Mouse (Mus musculus): ENCODE measurements at regions not wholly inside any gene's neighbourhood (a gene's known extent, or its start where the extent isn't known, plus 50 kb on each side); places are given as distances from the start of the nearest gene placed in this dataset.

DNA sequence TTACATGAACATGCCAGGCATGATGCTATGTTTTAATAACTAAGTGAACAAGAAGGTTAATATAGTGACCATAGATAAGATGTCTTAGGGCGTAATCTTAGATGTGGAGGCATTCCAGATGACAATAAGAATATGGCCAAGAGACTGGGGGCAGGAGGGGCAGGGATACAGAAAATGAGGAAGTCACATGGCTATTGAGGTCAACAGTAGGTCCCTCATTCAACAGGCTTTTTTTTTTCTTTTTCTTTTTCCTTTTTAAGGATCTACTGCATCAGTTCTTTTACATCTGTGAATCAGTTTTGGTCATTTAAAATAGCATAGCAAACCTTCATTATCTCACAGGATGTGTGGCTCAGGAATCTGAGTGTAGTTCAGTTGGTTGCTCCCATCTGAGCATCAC lies 80.4 kb upstream of the Tmem164 start:
- Histone ChIP-seq H3K9ac (ENCODE audit: low read length) (no peak overlapping the region), H3K4me1 (ENCODE audit: control insufficient read depth, insufficient read depth, low read length) (no peaks in the 10 kb centered on the region), H3K27ac (ENCODE audit: low read depth, low read length) (no peak overlapping the region), H3K4me3 (ENCODE audit: low read depth, low read length) (no peak overlapping the region), H3K36me3 (ENCODE audit: control insufficient read depth, insufficient read depth, low read length) (no peaks in the 10 kb centered on the region), H3K9me3 (ENCODE audit: control insufficient read depth, low read length) (no peaks in the 10 kb centered on the region), H3K27me3 (ENCODE audit: control insufficient read depth, insufficient read depth, low read length) (peaks cover 7% of the 10 kb centered on the region; the same call in 1 of the 2 replicates), H3K4me2 (no peak overlapping the region)
- 81% methylated on average over 1 of the region's 1 CpGs for WGBS
- ATAC-seq (ENCODE audit: low FRiP score): no peak
- no peak for DNase-seq (ENCODE audit: low spot score, missing footprints)

GRCm38 (mm10) chrX:142605088-142605487 lies 76.1 kb upstream of the Tmem164 start:
- WGBS: 82% methylated on average over 3 of the region's 3 CpGs
- Histone ChIP-seq H3K9ac (ENCODE audit: low read length) (no peak overlapping the region), H3K36me3 (ENCODE audit: control insufficient read depth, insufficient read depth, low read length) (no peaks in the 10 kb centered on the region), H3K27ac (ENCODE audit: low read depth, low read length) (no peak overlapping the region), H3K4me1 (ENCODE audit: control insufficient read depth, insufficient read depth, low read length) (no peaks in the 10 kb centered on the region), H3K9me3 (ENCODE audit: control insufficient read depth, low read length) (no peaks in the 10 kb centered on the region), H3K4me3 (ENCODE audit: low read depth, low read length) (no peak overlapping the region), H3K4me2 (no peak overlapping the region), H3K27me3 (ENCODE audit: control insufficient read depth, insufficient read depth, low read length) (peaks cover 7% of the 10 kb centered on the region)
- ATAC-seq (ENCODE audit: low FRiP score) (no peak), DNase-seq (ENCODE audit: low spot score, missing footprints) (no peak)

GRCm38 (mm10) chrX:142606595-142607205 lies 74.5 kb upstream of the Tmem164 start:
- Histone ChIP-seq H3K4me3 (ENCODE audit: low read depth, low read length) (no peak overlapping the region), H3K27ac (ENCODE audit: low read depth, low read length) (no peak overlapping the region), H3K27me3 (ENCODE audit: control insufficient read depth, insufficient read depth, low read length) (peaks cover 4% of the 10 kb centered on the region; the same call in 1 of the 2 replicates), H3K4me1 (ENCODE audit: control insufficient read depth, insufficient read depth, low read length) (no peaks in the 10 kb centered on the region), H3K4me2 (no peak overlapping the region), H3K36me3 (ENCODE audit: control insufficient read depth, insufficient read depth, low read length) (no peaks in the 10 kb centered on the region), H3K9me3 (ENCODE audit: control insufficient read depth, low read length) (no peaks in the 10 kb centered on the region), H3K9ac (ENCODE audit: low read length) (no peak overlapping the region)
- 84% methylated on average over 8 of the region's 8 CpGs for WGBS
- DNase-seq (ENCODE audit: low spot score, missing footprints) (no peak), ATAC-seq (ENCODE audit: low FRiP score) (no peak)

DNA sequence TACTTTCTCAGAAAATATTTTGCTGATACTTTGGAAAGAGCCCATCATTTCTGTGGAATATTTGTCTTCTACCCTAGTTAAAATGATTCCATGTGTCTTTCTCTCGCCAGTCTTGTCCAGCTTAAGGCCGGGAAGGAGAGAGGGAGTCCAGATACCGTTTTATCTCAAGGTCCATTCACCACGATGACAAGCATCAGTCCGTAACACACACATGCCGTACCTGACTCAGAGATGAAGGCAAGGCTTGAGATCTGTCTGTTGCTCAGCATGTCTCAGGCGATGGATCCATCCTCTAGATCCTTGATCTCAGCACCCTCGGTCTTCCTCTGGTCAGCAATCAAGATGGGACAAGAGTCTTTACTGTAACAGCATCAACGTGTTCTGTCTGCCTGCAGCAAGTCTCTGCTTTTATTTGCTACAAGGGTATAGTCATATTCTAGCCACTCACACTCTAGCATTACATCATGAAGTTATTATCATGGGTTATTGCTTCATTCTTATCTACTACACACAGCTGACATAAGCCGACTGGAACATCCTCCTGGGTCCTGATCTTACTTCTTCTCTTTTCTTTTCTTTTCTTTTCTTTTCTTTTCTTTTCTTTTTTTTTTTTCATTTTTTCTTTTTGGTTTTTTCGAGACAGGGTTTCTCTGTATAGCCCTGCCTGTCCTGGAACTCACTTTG lies 64.9 kb upstream of the Tmem164 start:
- H3K9me3 ChIP-seq (ENCODE audit: control insufficient read depth, low read length): no peaks in the 10 kb centered on the region
- ATAC-seq (ENCODE audit: low FRiP score) (no peak), DNase-seq (ENCODE audit: low spot score, missing footprints) (no peak)
- no peak overlapping the region for H3K27ac ChIP-seq (ENCODE audit: low read depth, low read length)
- H3K27me3 ChIP-seq (ENCODE audit: control insufficient read depth, insufficient read depth, low read length): no peaks in the 10 kb centered on the region
- no peak overlapping the region for H3K9ac ChIP-seq (ENCODE audit: low read length)
- H3K36me3 ChIP-seq (ENCODE audit: control insufficient read depth, insufficient read depth, low read length): no peaks in the 10 kb centered on the region
- no peak overlapping the region for H3K4me2 ChIP-seq
- WGBS: 88% methylated on average over 11 of the region's 11 CpGs
- no peak overlapping the region for H3K4me3 ChIP-seq (ENCODE audit: low read depth, low read length)
- no peaks in the 10 kb centered on the region for H3K4me1 ChIP-seq (ENCODE audit: control insufficient read depth, insufficient read depth, low read length)

DNA sequence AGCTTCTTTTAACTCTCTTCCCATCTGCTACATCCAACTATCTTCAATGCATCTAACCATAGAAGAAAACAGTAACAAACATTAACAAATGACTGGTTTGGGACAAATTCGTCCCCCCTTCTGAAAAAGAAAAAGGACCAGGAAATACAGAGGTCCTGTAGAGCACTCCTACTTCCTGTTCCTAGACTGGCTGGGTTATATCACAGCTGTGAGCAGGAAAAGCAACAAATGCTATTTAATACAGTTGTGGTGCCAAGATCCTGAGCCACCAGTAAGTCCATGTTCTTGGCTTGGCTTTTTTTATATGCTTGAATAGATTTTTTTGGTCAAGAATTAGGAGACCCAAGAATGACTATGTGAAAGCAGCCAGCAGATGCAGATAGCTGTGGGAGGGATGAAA lies 62.8 kb upstream of the Tmem164 start:
- no peaks in the 10 kb centered on the region for H3K27me3 ChIP-seq (ENCODE audit: control insufficient read depth, insufficient read depth, low read length)

GRCm38 (mm10) chrX:142623359-142623758 lies 57.8 kb upstream of the Tmem164 start:
- H3K4me2 ChIP-seq: no peak overlapping the region
- no peaks in the 10 kb centered on the region for H3K36me3 ChIP-seq (ENCODE audit: control insufficient read depth, insufficient read depth, low read length)
- no peak overlapping the region for H3K27ac ChIP-seq (ENCODE audit: low read depth, low read length)
- DNase-seq (ENCODE audit: low spot score, missing footprints) (no peak), ATAC-seq (ENCODE audit: low FRiP score) (no peak)
- H3K9me3 ChIP-seq (ENCODE audit: control insufficient read depth, low read length): no peaks in the 10 kb centered on the region
- H3K4me3 ChIP-seq (ENCODE audit: low read depth, low read length): no peak overlapping the region
- whole genome bisulfite sequencing: 49% methylated on average over 2 of the region's 2 CpGs
- no peaks in the 10 kb centered on the region for H3K4me1 ChIP-seq (ENCODE audit: control insufficient read depth, insufficient read depth, low read length)
- H3K27me3 ChIP-seq (ENCODE audit: control insufficient read depth, insufficient read depth, low read length): no peaks in the 10 kb centered on the region
- H3K9ac ChIP-seq (ENCODE audit: low read length): no peak overlapping the region

More for the DNA sequence above, 62.8 kb upstream of the Tmem164 start:
- WGBS: 77% methylated on average over 1 of the region's 1 CpGs
- no peak for ATAC-seq (ENCODE audit: low FRiP score)
- no peaks in the 10 kb centered on the region for H3K9me3 ChIP-seq (ENCODE audit: control insufficient read depth, low read length)
- no peak for DNase-seq (ENCODE audit: low spot score, missing footprints)
- H3K4me2 ChIP-seq: no peak overlapping the region
- no peaks in the 10 kb centered on the region for H3K36me3 ChIP-seq (ENCODE audit: control insufficient read depth, insufficient read depth, low read length)
- no peaks in the 10 kb centered on the region for H3K4me1 ChIP-seq (ENCODE audit: control insufficient read depth, insufficient read depth, low read length)
- no peak overlapping the region for H3K27ac ChIP-seq (ENCODE audit: low read depth, low read length)
- H3K9ac ChIP-seq (ENCODE audit: low read length): no peak overlapping the region
- no peak overlapping the region for H3K4me3 ChIP-seq (ENCODE audit: low read depth, low read length)

- Histone ChIP-seq H3K36me3 (ENCODE audit: control insufficient read depth, insufficient read depth, low read length) (no peaks in the 10 kb centered on the region), H3K4me1 (ENCODE audit: control insufficient read depth, insufficient read depth, low read length) (no peaks in the 10 kb centered on the region), H3K27me3 (ENCODE audit: control insufficient read depth, insufficient read depth, low read length) (no peaks in the 10 kb centered on the region), H3K27ac (ENCODE audit: low read depth, low read length) (no peak overlapping the region), H3K9ac (ENCODE audit: low read length) (no peak overlapping the region), H3K4me2 (no peak overlapping the region), H3K4me3 (ENCODE audit: low read depth, low read length) (no peak overlapping the region), H3K9me3 (ENCODE audit: control insufficient read depth, low read length) (no peaks in the 10 kb centered on the region)
- 54% methylated on average over 2 of the region's 2 CpGs for WGBS
- DNase-seq (ENCODE audit: low spot score, missing footprints): no peak
- ATAC-seq (ENCODE audit: low FRiP score): no peak
Observed at GRCm38 (mm10) chrX:142623882-142624281, 57.3 kb upstream of the Tmem164 start.

All from midbrain, embryonic 11.5 days (tissue).